Mouse (Mus musculus) thymus, adult 2 months (tissue): ENCODE measurements around the gene Gpr135. TPM values are rescaled to one million over a fixed set of nuclear protein-coding genes. Genes with fewer than 3 reads are reported as not detected.

Experiments
- DNase-seq: peaks from one replicate; pipeline ENCODE4 v3.0.0; 2021
- H3K27ac ChIP-seq: fragments of 200-500 bp; 2 replicates; pipeline ENCODE4 v1.5.1; 2012; ENCODE audit warnings: low read length, control low read depth; ENCODE audit not compliant: control insufficient read depth, insufficient read depth
- H3K27me3 ChIP-seq: fragments of 200-500 bp; 2 replicates; pipeline ENCODE4 v1.6.1; 2012; ENCODE audit warnings: mild to moderate bottlenecking, low read length, moderate library complexity, mixed read lengths; ENCODE audit not compliant: control insufficient read depth, insufficient read depth
- H3K36me3 ChIP-seq: fragments of 200-500 bp; 2 replicates; pipeline ENCODE4 v1.6.1; 2012; ENCODE audit warnings: mild to moderate bottlenecking, low read length, moderate library complexity; ENCODE audit not compliant: control insufficient read depth, insufficient read depth
- H3K4me1 ChIP-seq: fragments of 200-500 bp; replicated peaks from 2 replicates; pipeline ENCODE4 v1.6.1; 2012; ENCODE audit warnings: low read length; ENCODE audit not compliant: control insufficient read depth, insufficient read depth
- H3K4me3 ChIP-seq: fragments of 200-500 bp; 2 replicates; pipeline ENCODE4 v1.5.1; 2012; ENCODE audit warnings: mild to moderate bottlenecking, low read length, control low read depth, moderate library complexity; ENCODE audit not compliant: control insufficient read depth, insufficient read depth
- CTCF ChIP-seq: fragments of 200-500 bp; IDR thresholded peaks from 2 replicates; pipeline ENCODE4 v1.5.1; 2012; ENCODE audit warnings: mild to moderate bottlenecking, control low read depth, low read length, moderate library complexity, borderline replicate concordance; ENCODE audit not compliant: control insufficient read depth, poor library complexity, insufficient read depth; ENCODE audit errors: extremely low read depth
- POLR2A ChIP-seq: fragments of 200-500 bp; IDR thresholded peaks from 2 replicates; pipeline ENCODE4 v1.6.1; 2012; ENCODE audit warnings: mild to moderate bottlenecking, low read length, control low read depth, moderate library complexity; ENCODE audit not compliant: control insufficient read depth, poor library complexity, insufficient read depth; ENCODE audit errors: extremely low read depth
- WGBS: fragments of 180-500 bp; shearing (Covaris S2); methylation state at CpG from one replicate; pipeline ENCODE4 v1.1.7; 2018; 5-methylcytosine and 5-hydroxymethylcytosine counted together
- polyA plus RNA-seq: library from polyadenylated mRNA; depleted of rRNA; stranded (reverse); fragments of >200 nt; gene quantifications from 2 replicates; pipeline ENCODE4 v1.2.3, GENCODE M21; 2012

Gpr135 gene
- polyA plus RNA-seq, 1 experiment: 0.73 TPM

DNA sequence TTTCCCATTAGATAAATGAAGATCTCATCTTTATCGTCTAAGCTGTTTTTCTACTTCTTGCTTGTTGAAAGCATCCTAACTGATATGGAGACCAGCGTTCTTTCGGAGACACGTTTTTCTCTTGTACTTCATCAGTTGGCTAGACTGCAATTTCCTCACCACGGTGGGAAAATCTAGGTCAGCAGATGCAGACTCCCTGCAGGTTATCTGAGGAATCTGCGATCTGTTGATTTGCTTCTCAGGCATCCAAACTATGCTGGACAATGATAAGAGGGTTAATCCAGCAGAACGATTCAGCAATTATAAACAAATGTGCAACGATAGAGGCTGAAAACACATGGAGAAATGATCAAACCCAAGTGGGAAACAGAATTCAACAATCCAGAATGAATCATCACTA, 31.4 kb downstream of the Gpr135 start:
- TF ChIP-seq CTCF: no peak
- no peak for TF ChIP-seq POLR2A
- H3K4me1 ChIP-seq: no peaks in the 10 kb centered on the region
- H3K27ac ChIP-seq: no peak overlapping the region
- H3K36me3 ChIP-seq: no peaks in the 10 kb centered on the region
- H3K27me3 ChIP-seq: no peaks in the 10 kb centered on the region
- no peak overlapping the region for H3K4me3 ChIP-seq
- no peak for DNase-seq
- 88% methylated on average over 8 of the region's 8 CpGs for WGBS

DNA sequence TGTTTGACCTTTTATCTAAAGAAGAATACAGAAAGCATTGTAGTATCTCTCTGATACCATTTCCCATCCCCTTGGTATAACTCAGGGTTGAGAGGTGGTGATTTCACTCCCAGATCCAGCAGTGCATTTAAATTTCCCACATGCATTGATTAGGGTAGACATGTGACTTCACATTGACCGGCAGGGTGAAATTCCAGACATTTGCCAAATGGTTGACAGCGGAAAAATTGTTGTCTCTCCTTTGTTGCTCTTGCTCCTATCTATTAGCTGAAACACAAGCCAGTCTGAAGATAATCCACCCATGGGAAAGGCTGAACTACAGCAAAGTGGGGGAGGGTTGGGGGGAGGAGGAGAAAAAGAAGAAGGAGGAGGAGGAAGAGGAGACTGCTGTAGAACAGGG, 32.1 kb downstream of the Gpr135 start:
- no peaks in the 10 kb centered on the region for H3K27me3 ChIP-seq
- no peaks in the 10 kb centered on the region for H3K4me1 ChIP-seq
- H3K36me3 ChIP-seq: no peaks in the 10 kb centered on the region
- no peak overlapping the region for H3K27ac ChIP-seq
- DNase-seq: no peak
- no peak overlapping the region for H3K4me3 ChIP-seq
- 93% methylated on average over 2 of the region's 2 CpGs for WGBS
- TF ChIP-seq CTCF: no peak
- TF ChIP-seq POLR2A: no peak

DNA sequence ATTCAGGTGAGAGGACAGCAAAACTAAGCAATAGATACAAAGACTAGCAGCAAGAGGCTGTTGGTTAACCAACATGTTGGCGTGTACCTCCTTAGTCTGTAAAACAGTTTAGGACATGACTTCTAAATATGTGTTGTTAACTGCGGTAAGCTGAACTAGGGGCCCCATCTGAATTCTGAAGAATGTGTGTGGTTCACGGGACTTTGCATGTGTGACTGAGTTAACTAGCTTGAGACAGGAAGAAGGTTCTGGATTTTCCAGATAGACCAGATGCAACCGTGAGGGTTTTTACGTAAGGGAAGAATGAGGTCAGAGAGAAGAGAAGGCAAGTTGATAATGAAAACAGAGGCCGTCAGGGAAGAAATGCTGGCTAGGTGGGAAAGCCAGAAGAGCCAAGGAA, 33.9 kb downstream of the Gpr135 start:
- no peaks in the 10 kb centered on the region for H3K36me3 ChIP-seq
- WGBS: 86% methylated on average over 6 of the region's 6 CpGs
- no peak overlapping the region for H3K4me3 ChIP-seq
- no peak for DNase-seq
- H3K27ac ChIP-seq: no peak overlapping the region
- no peak for TF ChIP-seq POLR2A
- TF ChIP-seq CTCF: no peak
- H3K27me3 ChIP-seq: no peaks in the 10 kb centered on the region
- no peaks in the 10 kb centered on the region for H3K4me1 ChIP-seq

DNA sequence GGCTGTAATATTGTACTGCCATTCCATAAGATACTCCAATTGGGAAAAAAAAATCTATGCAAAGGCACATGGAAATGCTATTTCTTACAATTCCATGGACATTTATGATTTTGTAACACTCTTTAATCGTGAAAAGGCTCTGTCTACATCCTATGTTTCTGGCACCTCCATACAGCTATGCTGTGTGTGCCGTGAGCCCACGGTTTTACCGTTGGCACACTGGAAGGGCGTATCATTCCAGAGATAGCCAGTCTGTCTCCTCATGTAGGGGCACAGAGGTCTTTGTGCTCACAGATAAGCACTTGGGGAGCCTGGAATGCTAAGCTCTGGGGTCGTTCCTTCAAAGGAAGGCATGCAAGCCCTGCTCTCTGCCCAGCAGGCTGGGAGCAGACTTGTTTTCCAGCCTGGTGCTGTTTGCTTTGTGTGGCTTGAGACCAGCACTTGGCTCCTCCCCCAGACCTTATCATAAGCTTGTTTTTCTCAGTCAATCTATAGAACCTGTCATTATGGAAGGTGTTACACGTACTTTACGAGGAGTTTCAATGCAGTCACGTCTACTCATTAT, 34.7 kb downstream of the Gpr135 start:
- 89% methylated on average over 9 of the region's 9 CpGs for WGBS
- Histone ChIP-seq H3K27me3 (no peaks in the 10 kb centered on the region), H3K27ac (no peak overlapping the region), H3K36me3 (no peaks in the 10 kb centered on the region), H3K4me3 (no peak overlapping the region), H3K4me1 (no peaks in the 10 kb centered on the region)
- no peak for DNase-seq
- no peak for TF ChIP-seq CTCF
- TF ChIP-seq POLR2A: no peak

DNA sequence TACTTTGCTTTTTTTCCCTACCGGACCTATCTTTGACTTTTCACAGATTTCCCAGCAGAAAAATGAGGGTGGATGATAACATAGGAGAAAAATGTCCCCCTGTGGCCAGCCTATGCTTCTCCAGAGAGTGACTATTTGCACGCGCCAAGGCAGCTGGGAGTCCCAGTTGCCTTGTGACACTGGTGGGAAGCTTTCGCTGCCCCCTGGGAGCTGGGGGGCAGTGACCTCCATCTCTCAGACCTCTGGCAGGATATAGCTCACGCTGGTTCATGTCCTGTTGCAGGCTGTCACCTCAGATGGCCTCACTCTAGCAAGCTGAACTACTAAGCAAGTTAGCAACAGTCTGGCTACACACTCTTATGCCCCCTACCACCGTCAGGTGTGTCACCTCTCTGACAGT, 39.1 kb downstream of the Gpr135 start:
- TF ChIP-seq CTCF: no peak
- TF ChIP-seq POLR2A: no peak
- no peak for DNase-seq
- Histone ChIP-seq H3K4me1 (no peaks in the 10 kb centered on the region), H3K36me3 (no peaks in the 10 kb centered on the region), H3K4me3 (no peak overlapping the region), H3K27me3 (no peaks in the 10 kb centered on the region), H3K27ac (no peak overlapping the region)
- 93% methylated on average over 6 of the region's 6 CpGs for WGBS

DNA sequence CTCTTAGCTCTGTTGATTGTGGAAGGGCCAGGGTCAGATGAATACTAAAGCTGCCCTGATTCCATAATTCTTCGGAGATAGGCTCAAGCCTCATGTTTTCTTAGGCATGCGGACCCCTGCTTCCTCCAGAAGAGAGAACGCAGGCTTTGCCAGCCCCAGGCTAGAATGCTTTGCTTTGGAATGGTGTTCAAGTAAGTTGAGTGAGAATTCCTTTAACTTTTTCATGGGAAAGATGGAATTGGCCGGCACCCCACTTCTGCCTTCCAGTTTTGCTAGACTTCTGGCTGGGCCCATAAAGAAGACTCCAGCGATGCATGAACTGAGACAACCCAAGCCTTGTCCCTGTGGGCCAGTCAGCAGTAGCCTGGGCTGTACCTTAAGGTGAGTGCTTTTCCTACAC, 39.8 kb downstream of the Gpr135 start:
- H3K4me3 ChIP-seq: no peak overlapping the region
- H3K27me3 ChIP-seq: no peaks in the 10 kb centered on the region
- DNase-seq: no peak
- no peak for TF ChIP-seq POLR2A
- TF ChIP-seq CTCF: no peak
- no peaks in the 10 kb centered on the region for H3K36me3 ChIP-seq
- WGBS: 93% methylated on average over 5 of the region's 5 CpGs
- no peak overlapping the region for H3K27ac ChIP-seq
- H3K4me1 ChIP-seq: no peaks in the 10 kb centered on the region

DNA sequence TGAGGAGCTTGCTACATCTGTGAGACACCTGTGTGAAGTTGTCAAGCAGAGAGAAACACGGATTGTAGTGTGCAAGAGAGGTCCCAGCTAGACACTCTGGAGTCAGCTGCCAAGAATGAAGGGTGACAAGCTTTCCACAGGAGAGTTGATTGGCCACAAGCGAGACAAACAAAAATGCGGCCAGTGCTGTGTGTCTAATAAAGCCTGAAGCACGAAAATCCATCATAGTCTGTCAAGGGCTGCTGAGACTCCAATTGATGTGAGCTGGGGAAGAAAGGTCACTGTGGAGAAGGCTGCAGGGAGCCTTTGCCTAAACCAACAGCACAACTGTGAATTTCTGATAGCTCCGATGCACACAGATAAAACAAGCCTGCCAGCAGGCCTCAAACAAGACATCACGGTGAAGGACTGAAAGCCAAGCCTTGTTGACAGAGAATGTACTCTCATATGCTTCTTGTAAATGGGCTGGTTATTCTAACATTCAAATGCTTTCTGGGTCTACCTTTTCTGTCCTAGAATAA, 45.6 kb downstream of the Gpr135 start:
- Histone ChIP-seq H3K27me3 (no peaks in the 10 kb centered on the region), H3K27ac (no peak overlapping the region), H3K4me1 (no peaks in the 10 kb centered on the region), H3K36me3 (no peaks in the 10 kb centered on the region), H3K4me3 (no peak overlapping the region)
- DNase-seq: no peak
- 92% methylated on average over 6 of the region's 6 CpGs for WGBS
- no peak for TF ChIP-seq POLR2A
- TF ChIP-seq CTCF: no peak
